Mouse (Mus musculus) embryonic facial prominence, embryonic 10.5 days (tissue): ENCODE measurements around the gene Clic5. TPM values are rescaled to one million over a fixed set of nuclear protein-coding genes. Genes with fewer than 3 reads are reported as not detected.

ENCODE experiments used
- DNase-seq: peaks from one replicate; pipeline ENCODE4 v3.0.0-alpha.2; 2017; ENCODE audit warnings: low spot score
- H3K27ac ChIP-seq: fragments of 300-500 bp; sonication (generic); replicated peaks from 2 replicates; pipeline ENCODE4 v1.5.1; 2016; ENCODE audit warnings: mild to moderate bottlenecking
- H3K27me3 ChIP-seq: fragments of 300-500 bp; sonication (generic); replicated peaks from 2 replicates; pipeline ENCODE4 v1.6.1; 2016; ENCODE audit warnings: low read depth, mild to moderate bottlenecking; ENCODE audit not compliant: poor library complexity, severe bottlenecking
- H3K36me3 ChIP-seq: fragments of 300-500 bp; sonication (generic); replicated peaks from 2 replicates; pipeline ENCODE4 v1.6.1; 2016; ENCODE audit warnings: mild to moderate bottlenecking, moderate library complexity
- H3K4me1 ChIP-seq: fragments of 300-500 bp; sonication (generic); 2 replicates; pipeline ENCODE4 v1.6.1; 2016
- H3K4me3 ChIP-seq: fragments of 300-500 bp; sonication (generic); 2 replicates; pipeline ENCODE4 v1.5.1; 2016; ENCODE audit warnings: mild to moderate bottlenecking, moderate library complexity
- H3K9me3 ChIP-seq: fragments of 300-500 bp; sonication (generic); 2 replicates; pipeline ENCODE4 v1.6.1; 2016; ENCODE audit warnings: mild to moderate bottlenecking
- WGBS: fragments of 180-500 bp; shearing (Covaris S2); methylation state at CpG from one replicate; pipeline ENCODE4 v1.1.7; 2016; 5-methylcytosine and 5-hydroxymethylcytosine counted together
- polyA plus RNA-seq: library from polyadenylated mRNA; unstranded; fragments of >200 nt; fragmentation: Nextera tagmentation; extraction: Ambion mirVana; gene quantifications from 2 replicates; pipeline ENCODE4 v1.2.1, GENCODE M21; 2016

The Clic5 gene
- polyA plus RNA-seq, 1 experiment from 2014 or later, result 0.39 TPM

DNA sequence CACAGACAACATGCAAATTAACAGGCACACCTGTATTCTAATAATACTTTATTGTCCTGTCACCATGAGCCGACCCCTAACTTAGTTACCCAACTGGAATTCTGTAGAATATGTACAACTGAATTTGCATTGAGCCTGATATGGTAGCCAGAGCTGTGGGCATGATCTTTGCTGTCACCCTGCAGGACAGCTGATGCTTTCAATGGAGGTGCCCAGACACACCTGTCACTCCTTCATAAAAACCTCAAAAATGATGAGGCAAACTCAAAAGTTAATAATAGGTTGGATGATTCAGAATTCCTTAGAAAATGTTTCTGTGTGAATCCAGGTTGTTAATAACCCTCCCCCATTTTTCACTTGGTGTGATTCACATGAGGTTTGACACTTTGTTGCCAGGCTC is 16.4 kb downstream of the Clic5 start:
- no peak overlapping the region for H3K27ac ChIP-seq
- H3K27me3 ChIP-seq, result no peaks in the 10 kb centered on the region
- no peaks in the 10 kb centered on the region for H3K4me1 ChIP-seq
- WGBS, result 92% methylated on average over 1 of the region's 1 CpGs
- no peaks in the 10 kb centered on the region for H3K36me3 ChIP-seq
- H3K4me3 ChIP-seq, result no peak overlapping the region
- no peak for DNase-seq
- H3K9me3 ChIP-seq, result no peaks in the 10 kb centered on the region

GRCm38 (mm10) chr17:44205562-44205961 is 17.2 kb downstream of the Clic5 start:
- H3K9me3 ChIP-seq, result no peaks in the 10 kb centered on the region
- H3K4me3 ChIP-seq, result no peak overlapping the region
- WGBS, result 78% methylated on average over 3 of the region's 3 CpGs
- H3K27ac ChIP-seq, result no peak overlapping the region
- H3K27me3 ChIP-seq, result no peaks in the 10 kb centered on the region
- DNase-seq, result no peak
- H3K4me1 ChIP-seq, result no peaks in the 10 kb centered on the region
- H3K36me3 ChIP-seq, result no peaks in the 10 kb centered on the region

DNA sequence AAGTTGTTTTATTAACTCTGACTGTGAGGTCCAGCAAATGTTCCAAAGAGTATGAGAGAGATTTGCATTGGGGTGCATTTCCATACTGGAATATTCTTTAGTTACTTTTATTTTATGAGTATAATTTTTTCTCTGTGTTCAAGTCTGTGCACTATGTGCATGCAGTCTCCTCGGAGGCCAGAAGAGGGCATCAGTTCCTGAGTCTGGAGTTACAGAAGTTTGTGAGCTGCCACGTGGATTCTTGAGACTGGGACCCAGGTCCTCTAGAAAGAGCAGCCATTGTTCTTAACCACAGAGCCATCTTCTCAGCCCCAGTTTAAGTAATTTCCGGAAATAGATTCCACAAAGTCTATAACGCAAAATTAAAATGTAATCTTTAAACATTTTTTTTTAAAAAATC is 20.5 kb downstream of the Clic5 start:
- no peak for DNase-seq
- no peaks in the 10 kb centered on the region for H3K9me3 ChIP-seq
- H3K27me3 ChIP-seq, result no peaks in the 10 kb centered on the region
- 79% methylated on average over 4 of the region's 4 CpGs for WGBS
- H3K4me3 ChIP-seq, result no peak overlapping the region
- H3K27ac ChIP-seq, result no peak overlapping the region
- no peaks in the 10 kb centered on the region for H3K36me3 ChIP-seq
- H3K4me1 ChIP-seq, result no peaks in the 10 kb centered on the region

DNA sequence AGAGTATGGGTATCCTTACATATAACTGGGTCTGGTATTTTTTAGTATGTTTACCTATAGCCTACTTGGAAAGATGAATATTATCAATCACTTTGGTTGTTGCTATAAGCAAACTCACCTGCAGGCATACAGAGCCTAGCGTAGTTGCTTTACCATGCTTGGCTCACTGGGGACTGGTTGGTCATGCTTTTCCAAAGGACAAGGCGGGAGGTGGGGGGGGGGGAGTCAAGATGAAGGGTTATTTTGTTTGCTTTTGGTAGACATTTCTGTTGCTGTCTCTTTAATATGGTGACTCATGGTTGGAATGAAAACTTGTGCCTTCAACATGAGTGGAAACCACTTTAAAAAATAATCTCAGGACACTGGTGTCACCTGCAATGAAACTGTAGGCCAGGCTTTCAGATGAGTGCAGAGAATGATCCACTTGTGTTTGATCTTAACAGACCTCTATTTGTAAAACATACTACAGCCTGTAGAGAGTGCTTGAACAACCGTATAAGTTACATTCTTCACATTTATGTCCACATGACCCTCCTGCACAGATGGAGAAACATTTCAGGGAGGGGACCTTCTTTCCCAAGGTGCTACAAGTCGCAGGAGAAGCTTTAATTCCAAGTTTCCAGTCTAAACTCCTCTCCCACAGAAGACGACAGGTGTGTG is 24.7 kb downstream of the Clic5 start:
- no peak overlapping the region for H3K27ac ChIP-seq
- DNase-seq, result no peak
- no peaks in the 10 kb centered on the region for H3K36me3 ChIP-seq
- H3K4me3 ChIP-seq, result no peak overlapping the region
- WGBS, result 84% methylated on average over 5 of the region's 5 CpGs
- no peaks in the 10 kb centered on the region for H3K4me1 ChIP-seq
- no peaks in the 10 kb centered on the region for H3K27me3 ChIP-seq
- no peaks in the 10 kb centered on the region for H3K9me3 ChIP-seq

GRCm38 (mm10) chr17:44215196-44215799 is 26.9 kb downstream of the Clic5 start:
- no peak for DNase-seq
- Histone ChIP-seq H3K4me3 (no peak overlapping the region), H3K9me3 (no peaks in the 10 kb centered on the region), H3K4me1 (no peaks in the 10 kb centered on the region), H3K27me3 (no peaks in the 10 kb centered on the region), H3K27ac (no peak overlapping the region), H3K36me3 (no peaks in the 10 kb centered on the region)
- WGBS, result 90% methylated on average over 9 of the region's 9 CpGs

GRCm38 (mm10) chr17:44217185-44217584 is 28.8 kb downstream of the Clic5 start:
- Histone ChIP-seq H3K27me3 (no peaks in the 10 kb centered on the region), H3K9me3 (no peaks in the 10 kb centered on the region), H3K4me1 (no peaks in the 10 kb centered on the region), H3K36me3 (no peaks in the 10 kb centered on the region), H3K27ac (no peak overlapping the region), H3K4me3 (no peak overlapping the region)
- DNase-seq, result no peak
- 91% methylated on average over 2 of the region's 2 CpGs for WGBS

GRCm38 (mm10) chr17:44219943-44220342 is 31.6 kb downstream of the Clic5 start:
- DNase-seq, result no peak
- WGBS, result 83% methylated on average over 2 of the region's 2 CpGs
- Histone ChIP-seq H3K27me3 (no peaks in the 10 kb centered on the region), H3K9me3 (no peaks in the 10 kb centered on the region), H3K4me3 (no peak overlapping the region), H3K4me1 (no peaks in the 10 kb centered on the region), H3K36me3 (no peaks in the 10 kb centered on the region), H3K27ac (no peak overlapping the region)

DNA sequence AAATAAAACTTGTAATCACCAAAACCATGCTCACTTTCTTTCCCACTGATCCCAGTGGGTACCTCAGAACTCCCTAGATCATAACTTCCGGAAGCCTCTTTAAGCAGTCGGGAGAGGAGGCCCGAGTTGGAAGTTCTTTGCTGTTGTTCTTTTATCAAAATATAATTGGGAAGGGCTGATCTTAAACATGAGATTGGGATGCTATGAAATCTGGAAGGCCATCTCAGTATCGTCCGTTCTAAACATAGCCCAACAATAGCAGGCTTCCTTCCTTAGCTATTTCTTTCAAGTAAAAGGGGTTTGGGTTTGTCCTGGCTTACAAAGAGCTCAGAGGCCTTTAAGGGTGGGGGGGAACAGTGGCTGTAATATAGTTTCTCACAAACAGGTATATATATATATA is 40.0 kb downstream of the Clic5 start:
- Histone ChIP-seq H3K36me3 (no peaks in the 10 kb centered on the region), H3K27ac (no peak overlapping the region), H3K4me1 (no peaks in the 10 kb centered on the region), H3K27me3 (no peaks in the 10 kb centered on the region), H3K4me3 (no peak overlapping the region), H3K9me3 (no peaks in the 10 kb centered on the region)
- no peak for DNase-seq
- WGBS, result 89% methylated on average over 5 of the region's 5 CpGs

GRCm38 (mm10) chr17:44230083-44230482 is 41.7 kb downstream of the Clic5 start:
- H3K27me3 ChIP-seq, result no peaks in the 10 kb centered on the region
- H3K4me3 ChIP-seq, result no peak overlapping the region
- no peak overlapping the region for H3K27ac ChIP-seq
- H3K9me3 ChIP-seq, result no peaks in the 10 kb centered on the region
- WGBS, result 83% methylated on average over 10 of the region's 10 CpGs
- no peaks in the 10 kb centered on the region for H3K4me1 ChIP-seq
- no peaks in the 10 kb centered on the region for H3K36me3 ChIP-seq
- DNase-seq, result no peak

GRCm38 (mm10) chr17:44239030-44239721 is 50.8 kb downstream of the Clic5 start:
- H3K9me3 ChIP-seq, result peaks cover 3% of the 10 kb centered on the region; the same call in 1 of the 2 replicates
- peaks cover 18% of the 10 kb centered on the region for H3K4me1 ChIP-seq
- no peaks in the 10 kb centered on the region for H3K36me3 ChIP-seq
- WGBS, result 11% methylated on average over 10 of the region's 10 CpGs
- H3K27ac ChIP-seq, result peak overlapping the region; percentile 76
- 0 out of 2 replicates have a peak, but pooled peaks cover 4% of the 10 kb centered on the region for H3K27me3 ChIP-seq
- H3K4me3 ChIP-seq, result peak overlapping the region; percentile 45
- peak; percentile 70 for DNase-seq

DNA sequence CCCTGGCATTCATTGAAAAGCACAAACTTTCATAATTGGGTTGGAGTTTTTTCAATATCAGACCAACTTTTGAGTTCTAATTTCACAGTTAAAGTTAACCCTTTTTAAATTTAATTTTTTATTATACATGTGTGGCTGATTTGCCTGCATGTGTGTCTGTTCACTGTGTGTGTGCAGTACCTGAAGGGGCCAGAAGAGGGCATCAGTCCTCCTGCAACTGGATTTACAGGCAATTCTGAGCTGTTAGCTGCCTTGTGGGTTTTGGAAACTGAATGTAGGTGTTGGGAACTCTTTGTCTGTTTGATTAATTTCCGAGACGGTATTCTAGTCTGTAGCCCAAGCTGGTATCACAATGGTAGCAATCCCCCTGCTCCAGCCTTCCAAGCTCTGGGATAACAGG is 52.4 kb downstream of the Clic5 start:
- Histone ChIP-seq H3K36me3 (no peaks in the 10 kb centered on the region), H3K9me3 (peaks cover 3% of the 10 kb centered on the region; the same call in 1 of the 2 replicates), H3K4me1 (peaks cover 18% of the 10 kb centered on the region), H3K27me3 (0 out of 2 replicates have a peak, but pooled peaks cover 12% of the 10 kb centered on the region), H3K4me3 (no peak overlapping the region), H3K27ac (no peak overlapping the region)
- no peak for DNase-seq
- 99% methylated on average over 2 of the region's 2 CpGs for WGBS

DNA sequence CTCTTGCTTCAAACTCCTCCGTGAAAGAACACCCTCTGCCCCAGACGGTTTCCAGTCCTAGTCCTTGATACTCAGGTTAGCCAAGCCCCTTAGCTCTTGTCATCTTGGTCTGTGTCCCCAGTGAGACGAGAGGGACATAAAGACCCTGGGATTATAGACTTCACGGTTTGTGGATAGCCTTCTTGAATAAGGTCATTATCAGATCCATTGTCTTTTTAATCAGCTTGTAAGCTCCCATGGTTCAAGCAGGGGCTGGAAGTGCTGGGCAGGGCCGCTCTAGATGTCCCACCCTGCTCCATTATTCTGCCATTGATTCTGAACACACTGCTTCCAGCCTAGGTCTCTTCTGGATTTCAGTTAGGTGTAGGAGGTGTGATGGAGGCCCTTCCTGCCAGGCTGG is 55.7 kb downstream of the Clic5 start:
- H3K27ac ChIP-seq, result no peak overlapping the region
- peaks cover 14% of the 10 kb centered on the region for H3K4me1 ChIP-seq
- H3K9me3 ChIP-seq, result peaks cover 3% of the 10 kb centered on the region; the same call in 1 of the 2 replicates
- DNase-seq, result no peak
- no peaks in the 10 kb centered on the region for H3K36me3 ChIP-seq
- H3K27me3 ChIP-seq, result 0 out of 2 replicates have a peak, but pooled peaks cover 17% of the 10 kb centered on the region
- 36% methylated on average over 5 of the region's 5 CpGs for WGBS
- no peak overlapping the region for H3K4me3 ChIP-seq

DNA sequence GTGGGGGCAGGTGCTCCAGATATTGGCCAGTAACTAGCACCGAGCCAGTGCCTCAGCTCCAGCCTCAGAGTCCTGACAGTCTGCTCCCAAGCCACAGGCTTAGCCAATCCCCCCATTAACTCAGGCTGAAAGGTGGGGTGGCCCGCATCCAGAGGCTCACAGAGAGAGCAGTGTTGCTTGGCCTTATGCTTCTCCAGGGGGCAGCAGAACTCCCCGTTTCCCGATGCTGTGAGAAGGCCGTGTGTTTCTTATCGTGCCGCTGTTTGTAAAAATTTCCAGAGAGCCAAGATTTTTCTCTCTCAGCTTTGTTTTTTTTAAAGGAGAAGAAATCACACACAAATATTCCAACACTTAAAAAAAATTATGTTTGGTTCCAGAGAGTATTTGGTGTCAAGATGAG is 56.2 kb downstream of the Clic5 start:
- H3K27me3 ChIP-seq, result 0 out of 2 replicates have a peak, but pooled peaks cover 17% of the 10 kb centered on the region

More for the DNA sequence above, 56.2 kb downstream of the Clic5 start:
- no peak overlapping the region for H3K27ac ChIP-seq
- H3K9me3 ChIP-seq, result peaks cover 3% of the 10 kb centered on the region; the same call in 1 of the 2 replicates
- H3K36me3 ChIP-seq, result no peaks in the 10 kb centered on the region
- DNase-seq, result no peak
- H3K4me1 ChIP-seq, result peaks cover 8% of the 10 kb centered on the region
- no peak overlapping the region for H3K4me3 ChIP-seq
- WGBS, result 18% methylated on average over 7 of the region's 7 CpGs
